Mouse (Mus musculus): Measurements from ENCODE around the gene Plekhm2.

Gene Plekhm2

DNA sequence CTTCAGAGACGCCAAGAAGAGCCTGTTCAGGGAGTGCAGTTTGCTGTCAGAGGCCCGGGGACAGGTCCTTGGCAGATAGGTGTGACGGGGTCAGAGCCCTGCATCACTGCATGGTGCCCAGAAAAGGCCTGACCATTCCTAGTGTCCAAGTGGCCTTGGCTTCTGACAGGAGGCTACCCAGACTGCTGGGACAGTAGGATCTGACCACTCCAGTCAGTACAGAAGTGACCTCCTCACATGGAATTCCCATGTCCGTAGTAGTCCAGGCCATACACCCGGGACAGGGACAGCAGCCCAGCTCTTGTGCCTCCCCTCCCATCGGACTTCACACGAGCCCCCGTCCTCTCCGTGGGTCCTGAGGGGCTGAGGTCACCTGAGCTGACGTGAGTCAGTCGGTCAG is 34.7 kb downstream of the Plekhm2 start:
- no peak for DNase-seq

DNA sequence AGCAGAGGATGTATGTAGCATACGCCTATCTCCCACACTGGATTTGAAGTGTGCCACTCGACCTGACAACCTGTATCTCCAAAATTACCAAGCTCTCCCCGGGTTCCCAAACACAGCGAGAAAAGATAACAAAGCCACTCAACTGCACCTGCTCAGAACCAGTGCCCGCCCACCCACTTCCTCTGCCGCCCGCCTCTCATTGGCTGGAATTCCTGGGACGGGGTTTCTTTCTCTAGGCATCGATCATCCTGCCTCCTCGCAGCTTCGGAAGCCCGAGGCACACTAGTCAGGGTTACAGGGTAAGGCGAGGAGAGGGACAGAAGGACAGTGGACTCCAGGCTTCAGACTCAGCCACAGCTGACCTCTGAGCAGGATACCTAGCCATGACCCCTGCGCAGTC is 36.0 kb downstream of the Plekhm2 start:
- DNase-seq, result no peak

DNA sequence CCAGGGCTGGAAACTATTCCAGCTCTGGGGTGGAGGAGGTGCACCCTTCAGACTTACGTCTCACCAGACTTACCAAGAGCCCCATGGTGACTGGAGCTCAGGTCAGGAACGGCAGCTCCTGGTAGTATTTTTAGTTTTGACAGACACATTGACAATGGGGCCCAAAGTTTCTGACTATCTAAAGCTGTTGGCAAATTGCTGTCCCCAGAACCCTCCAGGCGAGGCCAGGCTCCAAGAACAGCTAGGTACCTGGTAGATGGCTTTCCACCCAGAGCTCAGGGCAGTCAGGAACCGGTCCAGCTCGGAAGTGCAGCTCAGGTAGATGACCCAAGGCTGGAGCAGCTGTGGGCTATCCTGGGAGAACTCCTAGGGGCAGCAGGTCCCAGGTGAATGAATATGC is 37.2 kb downstream of the Plekhm2 start:
- no peak for DNase-seq

DNA sequence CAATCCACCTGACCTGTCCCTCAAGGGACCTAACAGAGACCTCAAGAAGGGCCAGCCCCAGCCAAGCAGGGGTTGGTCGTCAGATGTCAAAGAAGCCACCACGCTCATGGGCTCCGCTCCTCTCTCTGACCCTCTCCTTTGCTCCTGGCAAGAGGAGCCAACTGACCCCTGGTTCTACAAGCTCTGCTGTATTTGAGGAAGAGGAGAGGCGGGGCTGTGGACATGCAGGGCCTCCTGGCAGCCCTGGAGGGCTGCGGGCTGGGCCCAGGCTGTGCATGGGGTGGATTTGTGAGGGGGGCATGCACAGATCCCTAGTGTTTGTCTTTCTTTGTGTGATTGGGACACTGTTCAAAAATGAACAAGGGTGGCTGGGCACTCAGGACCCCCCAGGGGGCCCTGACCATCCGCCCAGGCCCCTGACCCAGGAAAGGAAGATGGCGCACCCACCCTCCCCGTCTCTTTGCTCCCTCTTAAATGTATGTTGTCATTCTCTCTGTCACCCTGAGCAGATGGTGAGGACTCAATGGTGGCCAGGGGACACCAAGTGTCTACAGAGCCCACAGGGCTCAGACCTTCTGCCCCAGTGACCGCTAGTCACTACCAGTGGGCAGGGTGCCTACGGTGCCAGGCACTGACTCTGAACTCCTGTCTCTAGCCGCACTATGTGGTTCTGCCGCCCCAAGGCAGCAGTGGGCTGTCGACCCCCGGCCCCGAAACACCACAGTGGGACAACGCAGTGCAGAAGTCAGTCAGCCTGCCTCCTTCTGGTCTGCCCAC is 38.7 kb downstream of the Plekhm2 start:
- DNase-seq, result no peak

DNA sequence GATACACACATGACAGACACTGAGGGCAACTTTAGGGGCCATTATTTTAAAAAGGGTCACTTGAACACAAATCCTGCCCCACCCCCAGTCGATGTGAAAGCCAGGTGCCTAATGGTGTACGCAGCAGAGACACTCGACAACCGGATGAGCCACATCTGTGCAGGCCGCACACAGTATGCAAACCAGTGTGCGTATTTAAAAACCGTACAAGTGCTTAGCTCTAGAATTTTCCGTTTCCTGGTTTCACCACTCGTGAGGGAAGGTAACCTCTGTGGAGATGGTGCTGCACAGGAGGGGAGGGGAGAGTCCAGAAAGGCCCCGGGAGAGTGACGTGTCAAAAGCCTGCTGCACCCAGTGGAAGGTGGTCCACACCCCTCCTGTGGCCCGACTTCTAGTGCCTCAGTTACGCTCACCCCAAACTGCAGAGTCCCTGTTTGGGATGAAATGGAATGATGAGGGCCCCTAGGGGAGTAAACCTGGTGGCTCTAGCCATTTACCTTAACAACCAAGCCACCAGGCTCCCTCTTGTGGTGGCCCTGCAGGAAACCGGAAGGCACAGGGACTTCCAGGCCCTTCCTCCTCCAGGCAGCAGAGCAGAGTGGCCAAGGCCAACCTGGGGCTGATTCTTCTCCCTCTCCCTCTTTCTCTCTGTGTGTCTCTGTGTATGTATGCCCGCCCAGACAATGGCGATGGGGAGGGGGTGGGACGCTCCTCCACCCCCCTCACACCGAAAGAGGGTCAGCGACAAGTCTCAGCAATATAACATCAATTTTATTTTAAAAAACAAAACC is 39.5 kb downstream of the Plekhm2 start:
- DNase-seq, result no peak

DNA sequence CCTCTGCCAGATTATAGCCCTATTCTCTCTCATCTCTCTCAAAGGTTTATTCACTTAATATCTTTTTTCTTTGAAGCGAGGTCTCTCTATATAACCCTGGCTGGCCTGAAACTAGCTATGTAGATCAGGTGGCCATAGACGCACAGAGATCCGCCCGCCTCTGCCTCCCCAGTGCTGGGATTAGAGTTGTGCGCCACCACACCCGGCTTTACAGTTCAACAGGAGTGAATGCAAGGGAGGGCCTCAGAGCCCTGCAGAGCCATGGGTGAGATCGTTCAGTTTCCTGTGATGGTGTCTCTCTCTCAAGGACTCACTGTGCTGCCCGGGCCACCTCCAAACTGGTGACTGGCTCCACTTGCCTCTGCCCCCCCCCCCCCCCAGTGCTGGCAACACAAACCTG is 40.6 kb downstream of the Plekhm2 start:
- DNase-seq, result no peak

DNA sequence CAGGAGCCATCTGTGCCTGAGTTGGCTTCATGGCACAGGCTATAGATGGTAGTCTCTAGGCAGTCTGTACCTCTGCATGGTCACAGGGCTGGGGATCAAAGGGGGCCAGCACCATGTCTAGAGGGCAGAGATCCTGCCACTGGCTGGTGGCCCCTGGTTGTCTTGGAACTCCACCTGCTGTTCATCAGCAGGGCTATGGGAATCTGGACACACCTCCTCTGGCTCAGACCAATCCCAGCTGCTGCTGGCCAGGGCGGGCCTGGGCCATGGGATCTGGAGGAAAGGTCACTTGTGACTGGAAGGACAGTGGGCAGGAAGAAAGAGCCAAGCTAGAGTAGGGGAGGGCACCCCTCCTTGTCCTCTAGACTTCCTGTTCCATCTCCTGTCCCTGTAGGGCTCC is 41.0 kb downstream of the Plekhm2 start, which contains the start of gene Slc25a34:
Gene Slc25a34 (minus strand): TSS at position 156 of the 400 bp plus-strand sequence.
- no peak for DNase-seq

DNA sequence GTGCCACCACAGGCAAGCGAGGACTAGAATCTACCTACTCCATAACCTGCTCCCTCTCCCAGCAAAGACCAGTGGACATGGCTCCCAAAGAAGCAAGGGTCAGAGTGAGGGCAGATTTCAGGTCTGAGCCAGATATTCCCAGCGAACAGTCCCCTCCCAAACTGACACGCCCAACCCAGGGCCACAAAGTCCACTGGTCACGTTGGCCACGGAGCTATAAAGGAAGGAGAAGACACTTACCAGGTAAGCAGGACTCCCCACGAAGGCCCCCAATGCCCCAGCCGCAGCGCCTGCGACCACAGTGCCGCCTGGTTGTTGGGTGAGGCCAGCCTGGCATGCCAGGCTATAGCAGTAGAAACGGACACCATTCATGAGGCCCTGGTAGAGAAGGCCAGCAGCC is 41.7 kb downstream of the Plekhm2 start:
- no peak for DNase-seq

DNA sequence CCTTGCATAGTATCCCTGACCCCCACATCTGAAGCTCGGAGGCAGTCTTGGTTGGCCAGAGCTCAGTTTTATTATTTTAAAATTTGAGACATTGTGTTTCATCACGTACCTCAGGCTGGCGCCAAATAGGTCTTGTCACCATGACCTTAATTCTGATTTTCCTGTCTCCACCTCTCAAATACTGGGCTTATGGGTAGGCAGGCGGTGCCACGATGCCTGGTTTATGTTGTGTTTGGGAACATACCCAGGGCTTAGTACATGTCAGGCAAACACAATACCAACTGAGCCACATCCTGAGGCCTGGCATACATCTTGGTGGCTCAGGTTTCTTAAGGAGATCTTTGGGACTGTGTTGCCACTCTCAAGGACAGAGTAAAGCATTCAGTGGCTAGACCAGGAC is 42.1 kb downstream of the Plekhm2 start:
- no peak for DNase-seq

DNA sequence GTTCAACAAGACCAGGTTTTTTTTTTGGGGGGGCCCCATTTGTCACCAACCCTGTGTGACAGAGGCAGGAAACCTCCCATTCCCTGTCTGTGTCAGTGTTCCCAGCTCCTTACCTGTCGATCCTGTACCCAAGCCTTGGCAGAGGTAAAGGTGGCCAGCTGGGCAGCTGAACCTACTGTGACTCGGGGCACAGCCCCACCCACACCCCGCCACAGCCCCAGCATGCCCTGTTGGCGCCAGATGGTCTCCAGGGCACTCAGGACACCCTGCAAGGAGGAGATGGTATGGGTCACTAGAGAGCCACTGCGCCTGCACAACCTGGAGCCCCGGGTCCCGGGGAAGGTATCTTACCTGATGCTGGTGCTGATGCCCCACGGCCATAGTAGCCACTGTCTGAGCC is 42.6 kb downstream of the Plekhm2 start:
- DNase-seq, result no peak

DNA sequence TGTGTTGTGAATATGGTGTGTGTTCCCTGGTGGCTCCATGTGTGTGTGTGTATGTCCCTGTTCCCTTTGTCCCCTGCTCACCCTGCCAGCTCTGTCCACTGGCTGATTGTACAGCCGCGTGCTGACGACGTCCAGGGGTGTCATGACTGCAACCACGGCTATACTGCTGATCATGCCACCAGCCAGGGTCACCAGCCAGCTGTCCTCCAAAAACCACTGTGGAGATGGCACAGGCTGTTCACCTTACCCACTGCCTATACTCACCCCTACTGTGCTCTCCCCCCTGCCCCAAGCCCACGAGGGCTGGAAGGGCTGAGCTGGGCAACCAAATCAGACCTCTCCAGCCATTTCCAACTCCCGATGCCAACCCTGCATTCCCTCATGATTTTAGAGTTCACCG is 43.4 kb downstream of the Plekhm2 start:
- DNase-seq, result no peak

DNA sequence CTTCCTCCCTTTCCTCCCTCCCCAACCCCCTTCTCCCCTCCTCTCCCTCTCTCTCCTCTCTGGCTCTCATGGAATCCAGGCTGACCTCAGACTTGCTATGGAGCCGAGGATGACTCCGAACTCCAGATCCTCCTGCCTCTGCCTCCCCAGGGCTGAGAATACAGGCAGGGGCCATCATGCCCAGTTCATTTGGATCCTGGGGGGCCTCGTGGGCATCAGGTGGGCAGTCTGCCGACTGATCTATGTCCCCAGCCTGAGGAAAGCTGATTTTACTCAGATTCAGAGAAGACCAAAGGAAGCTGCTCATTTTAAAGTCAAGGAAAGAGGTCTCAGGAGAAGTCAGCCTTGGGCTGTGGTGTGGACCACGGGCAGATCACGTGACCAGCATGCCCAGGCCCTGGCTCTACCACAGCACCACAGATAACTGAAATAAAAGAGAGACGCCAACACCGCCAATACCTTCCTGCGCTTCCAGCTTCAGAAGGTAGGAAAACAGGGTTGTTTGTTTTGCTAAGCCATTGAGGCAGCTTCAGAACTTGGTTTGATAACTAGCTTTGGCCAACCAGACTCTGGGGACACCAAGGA is 45.3 kb downstream of the Plekhm2 start:
- no peak for DNase-seq

DNA sequence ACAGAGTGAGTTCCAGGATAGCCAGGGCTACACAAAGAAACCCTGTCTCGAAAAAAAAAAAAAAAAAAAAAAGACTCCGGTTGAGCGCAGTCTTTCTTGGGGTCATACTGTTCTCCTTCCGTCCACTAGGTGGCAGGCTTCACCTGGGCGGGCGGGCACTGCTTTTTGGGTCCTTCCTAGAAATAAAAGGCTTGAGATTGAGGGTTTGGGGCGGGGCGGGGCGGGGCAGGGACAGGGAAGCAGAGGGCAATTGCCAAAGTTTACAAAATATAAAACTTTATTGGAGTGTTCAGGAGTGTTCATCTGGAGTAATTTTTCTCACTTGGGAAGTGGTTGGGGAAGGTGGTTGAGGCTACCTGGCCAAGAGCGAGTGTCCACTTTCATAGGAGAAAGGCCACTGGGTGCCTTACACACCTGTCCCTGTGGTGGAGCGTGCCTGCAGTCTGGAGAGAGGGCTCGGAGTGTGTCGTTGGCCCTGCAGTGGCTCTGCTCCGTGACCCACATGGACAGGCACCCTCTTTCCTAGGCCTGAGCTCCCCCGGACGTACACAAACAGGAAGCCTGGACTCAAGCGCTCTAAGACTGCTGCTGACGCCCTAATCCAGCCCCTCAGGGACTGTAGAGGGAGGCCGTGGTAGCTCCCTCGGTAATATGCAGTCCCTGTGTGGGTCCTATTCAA is 46.0 kb downstream of the Plekhm2 start, which contains the start of gene Tmem82:
Gene Tmem82 (minus strand): TSS at position 69 of the 679 bp plus-strand sequence.
- no peak for DNase-seq

DNA sequence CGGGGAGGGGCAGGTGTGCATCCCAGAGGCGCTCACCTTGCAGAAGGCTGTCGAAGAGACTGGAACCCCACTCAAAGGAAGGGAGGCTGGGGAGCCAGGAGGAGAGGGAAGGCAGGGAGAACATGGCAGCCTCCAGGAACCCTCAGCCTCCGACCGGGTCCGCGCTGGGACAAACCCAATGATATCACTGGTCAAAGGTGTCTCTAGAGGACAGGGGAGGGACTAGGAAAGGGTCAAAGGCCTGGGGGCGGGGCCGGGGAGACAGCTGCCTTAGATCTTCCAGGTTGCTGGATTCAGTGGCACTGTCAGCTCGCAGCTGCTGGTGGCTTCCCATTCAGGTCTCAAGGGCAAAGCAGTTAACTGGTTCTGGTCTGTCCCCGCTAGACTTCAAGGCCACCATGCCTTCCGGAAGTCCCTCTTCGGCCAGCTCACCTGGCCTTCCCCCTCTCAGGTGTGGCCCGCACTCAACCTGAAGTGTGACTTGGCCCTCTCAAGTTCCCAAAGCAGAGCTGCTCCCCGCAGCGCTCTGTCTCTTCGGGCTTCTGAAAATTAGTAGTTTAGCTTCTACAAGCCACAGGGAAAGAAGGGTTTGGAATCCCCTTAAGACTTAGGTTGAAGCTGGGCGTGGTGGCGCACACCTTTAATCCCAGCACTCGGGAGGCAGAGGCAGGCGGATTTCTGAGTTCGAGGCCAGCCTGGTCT is 46.7 kb downstream of the Plekhm2 start:
- no peak for DNase-seq

DNA sequence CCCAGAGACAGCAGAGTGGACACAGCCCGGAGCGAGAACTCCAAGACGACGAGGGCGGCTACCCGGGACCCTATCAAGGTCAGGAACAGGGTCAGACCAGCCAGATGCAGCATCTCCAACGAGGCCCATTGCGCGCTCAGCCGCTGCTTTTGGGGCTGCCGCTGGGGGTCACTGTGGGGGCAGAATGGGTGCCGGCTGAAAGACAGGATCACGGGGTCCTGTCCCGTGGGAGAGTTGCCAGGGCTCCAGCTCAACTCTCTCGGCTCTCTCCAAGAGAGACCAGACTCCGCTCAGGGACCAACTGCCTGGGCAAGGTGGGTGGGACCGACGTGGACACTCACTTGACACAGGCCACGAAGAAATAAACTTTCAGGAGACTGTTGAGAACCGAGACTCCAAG is 47.4 kb downstream of the Plekhm2 start:
- peak; percentile 54 to 55 for DNase-seq

DNA sequence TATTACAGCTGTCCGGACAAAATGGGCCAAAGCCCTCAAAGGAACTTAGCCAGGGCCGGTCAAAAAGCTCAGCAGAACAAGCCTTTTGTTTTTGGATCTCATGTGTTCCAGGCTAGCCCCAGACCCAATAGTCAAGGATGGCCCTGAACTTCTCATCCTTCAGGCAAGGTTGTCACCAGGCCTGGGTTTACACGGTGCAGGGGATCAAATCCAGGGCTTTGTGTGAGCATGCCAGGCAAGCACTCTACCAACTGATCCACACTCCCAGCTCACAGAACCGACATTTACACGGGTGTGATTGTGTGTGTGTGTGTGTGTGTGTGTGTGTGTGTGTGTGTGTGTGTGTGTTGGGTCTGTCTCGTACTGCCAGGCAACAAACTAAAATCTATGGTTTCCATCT is 47.9 kb downstream of the Plekhm2 start:
- no peak for DNase-seq

DNA sequence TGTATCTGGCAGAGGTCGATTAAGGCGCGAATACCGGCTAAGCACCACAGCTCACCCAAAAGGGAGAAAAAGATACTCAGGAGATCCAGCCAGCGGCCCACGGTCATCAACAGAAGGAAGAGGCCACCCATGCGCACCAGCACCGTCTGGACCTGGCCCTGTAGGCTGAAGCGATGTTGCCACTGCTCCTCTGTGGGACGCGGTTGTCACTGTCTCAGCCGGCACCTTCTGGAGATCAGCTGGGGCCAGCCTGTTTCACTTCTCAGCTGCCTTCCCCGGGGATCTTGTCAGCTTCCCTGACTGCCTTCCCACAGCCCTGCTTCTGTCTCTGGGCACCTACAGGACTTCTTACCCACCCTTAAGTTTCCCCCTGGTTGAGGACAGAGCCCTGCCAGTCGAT is 49.8 kb downstream of the Plekhm2 start:
- no peak for DNase-seq

DNA sequence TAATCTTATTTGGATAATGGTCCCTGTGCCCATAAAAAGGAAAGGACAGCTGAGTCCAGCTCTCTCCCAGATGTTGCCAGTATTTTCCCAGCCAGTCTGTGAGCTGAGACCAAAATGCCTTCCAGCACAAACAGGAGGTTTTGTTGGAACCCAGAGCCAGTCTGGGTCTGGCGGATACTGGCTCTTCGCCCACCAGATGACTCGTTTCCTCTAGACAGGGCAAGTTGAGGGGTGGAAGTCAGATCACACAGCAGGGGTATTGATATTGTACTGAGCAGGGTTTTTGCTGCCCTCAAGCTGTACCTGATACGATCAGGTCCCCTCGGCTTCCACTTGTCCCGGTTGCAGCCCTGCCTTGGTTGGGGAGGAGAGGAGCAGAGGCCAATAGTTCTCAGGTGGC is 55.2 kb downstream of the Plekhm2 start:
- no peak for DNase-seq

DNA sequence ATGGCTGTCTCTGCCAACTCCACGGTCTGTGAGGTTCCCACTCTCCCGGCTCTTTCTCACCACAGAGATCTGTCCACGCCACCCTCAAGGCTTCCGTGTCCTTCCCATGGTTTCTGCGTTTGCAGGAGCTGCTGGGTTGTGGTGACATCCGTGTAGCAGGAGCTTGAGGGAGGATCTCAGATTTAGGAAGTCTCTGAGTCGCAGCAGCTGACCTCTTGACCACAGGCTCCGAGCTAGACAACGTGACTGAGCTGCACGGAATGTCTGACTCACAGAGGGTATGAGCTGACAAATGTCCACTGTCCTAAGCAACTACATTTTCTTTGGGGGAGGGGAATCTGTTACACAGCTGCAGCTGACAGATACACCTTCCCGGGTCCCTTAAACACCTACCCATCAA is 58.8 kb downstream of the Plekhm2 start, which contains the start of gene Fblim1:
Gene Fblim1 (minus strand): TSS at position 236 of the 400 bp plus-strand sequence.
- DNase-seq, result no peak

DNA sequence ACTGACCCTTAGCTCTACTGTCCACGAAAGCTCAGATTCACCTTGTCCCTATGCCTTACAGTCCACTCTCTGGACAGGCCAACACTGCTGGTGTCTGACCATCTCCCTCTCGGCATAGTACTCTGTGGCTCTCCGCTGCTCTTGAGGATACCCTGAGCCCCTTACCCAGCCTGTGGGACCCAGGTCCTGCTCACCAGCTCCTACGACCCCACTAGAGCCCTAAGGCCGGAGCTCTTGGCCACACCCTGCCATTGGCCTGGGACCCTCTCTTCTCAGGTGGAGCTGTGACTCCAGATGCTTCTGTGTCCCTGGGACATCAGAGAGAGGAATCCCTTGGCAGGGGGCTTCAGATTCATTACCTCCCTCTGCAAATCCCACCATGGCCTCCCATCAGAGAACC is 59.3 kb downstream of the Plekhm2 start:
- DNase-seq, result no peak

DNA sequence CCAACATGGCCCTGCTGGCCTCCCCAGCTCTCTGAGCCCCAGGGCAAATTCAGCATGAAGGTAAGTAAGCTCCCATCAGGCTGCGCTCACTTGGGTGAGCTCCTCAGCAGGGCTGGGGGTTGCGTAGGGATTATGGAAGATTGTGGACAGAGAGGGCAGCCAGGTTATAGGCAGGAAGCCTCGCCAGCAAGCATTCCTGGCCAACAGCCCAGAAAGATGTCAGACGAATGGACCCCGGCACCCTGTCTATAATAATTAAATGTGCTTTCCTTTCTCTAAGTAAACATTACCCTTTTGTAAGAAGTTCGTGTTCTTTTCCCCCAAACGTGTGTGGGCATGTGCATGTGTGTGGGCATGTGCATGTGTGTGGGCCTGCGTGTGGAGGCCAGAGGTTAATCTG is 60.2 kb downstream of the Plekhm2 start:
- no peak for DNase-seq

DNA sequence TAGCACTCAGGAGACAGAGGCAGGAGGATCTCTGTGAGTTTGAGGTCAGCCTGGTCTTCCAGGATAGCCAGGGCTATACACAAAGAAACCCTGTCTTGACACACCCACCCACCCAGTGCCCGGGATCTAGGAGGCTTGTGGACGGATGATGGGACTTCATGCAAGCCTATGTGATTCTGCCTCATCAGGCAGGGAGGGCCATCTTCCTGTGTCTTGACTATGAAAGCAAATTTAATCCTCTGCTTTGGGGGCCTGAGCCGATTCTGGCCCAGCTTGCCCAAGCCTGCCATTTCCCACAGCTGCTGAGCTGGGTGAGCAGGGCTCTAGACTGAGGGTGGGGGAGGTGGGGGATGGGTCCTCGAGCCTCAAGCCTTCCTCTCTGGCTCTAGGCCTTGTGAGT is 60.8 kb downstream of the Plekhm2 start:
- no peak for DNase-seq

All from thymus, adult 18-20 months (tissue).